Mouse (Mus musculus): ENCODE measurements at regions not wholly inside any gene's neighbourhood (a gene's known extent, or its start where the extent isn't known, plus 50 kb on each side); places are given as distances from the start of the nearest gene placed in this dataset.

DNA sequence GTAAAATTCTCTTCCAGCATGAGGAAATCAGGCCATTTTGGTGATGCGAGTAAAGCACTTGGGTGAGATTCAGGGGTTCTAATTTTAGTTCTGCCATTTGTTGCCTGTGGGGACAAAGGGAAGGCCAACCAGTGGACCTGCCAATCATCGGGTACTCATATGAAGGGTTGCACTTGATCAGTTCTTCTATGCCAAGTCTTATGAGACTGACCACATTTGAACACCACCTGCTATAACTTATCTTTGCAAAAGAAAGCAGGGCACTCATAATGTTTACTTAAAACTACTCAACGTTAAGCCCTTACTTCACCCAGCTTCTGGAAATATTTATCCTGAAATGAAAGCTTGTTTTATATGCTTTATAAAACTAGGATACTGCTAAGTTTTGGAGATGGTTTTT, 400.1 kb upstream of the Cdh6 start:
- no peak for TF ChIP-seq CTCF (IDR thresholded peaks at IDR 0.05 in 2 of 3, conservative IDR thresholded peaks at IDR 0.05 in 1 of 3; ENCODE audit: control insufficient read depth in 1 of 3, insufficient read depth in 1 of 3, low read depth in 2 of 3, low read length in 3 of 3, poor library complexity in 1 of 3, severe bottlenecking in 1 of 3)
- no peak for TF ChIP-seq ZNF384 (IDR thresholded peaks at IDR 0.05; ENCODE audit: low read depth, low read length)
- no peak for TF ChIP-seq MEF2A (IDR thresholded peaks at IDR 0.05; ENCODE audit: extremely low read depth, insufficient replicate concordance, low read depth, low read length, poor library complexity, severe bottlenecking)

All from MEL (cell line).